Mouse (Mus musculus) myocyte (in vitro differentiated cells): ENCODE measurements around the gene Rbfox1. TPM values are rescaled to one million over a fixed set of nuclear protein-coding genes. Genes with fewer than 3 reads are reported as not detected.

ENCODE experiments used
- H3K27me3 ChIP-seq: one replicate; pipeline ENCODE4 v1.6.1; 2011; ENCODE audit not compliant: control insufficient read depth, insufficient read depth, insufficient read length
- H3K36me3 ChIP-seq: one replicate; pipeline ENCODE4 v1.6.1; 2011; ENCODE audit not compliant: control insufficient read depth, insufficient read depth
- H3K4me2 ChIP-seq: one replicate; pipeline ENCODE4 v1.6.1; 2011; ENCODE audit warnings: low read depth, control low read depth
- H3K4me3 ChIP-seq: one replicate; pipeline ENCODE4 v1.5.1; 2011; ENCODE audit warnings: mild to moderate bottlenecking, control low read depth, moderate library complexity
- H3K79me2 ChIP-seq: one replicate; pipeline ENCODE4 v1.6.1; 2011; ENCODE audit not compliant: control insufficient read depth, insufficient read depth
- H3ac ChIP-seq: one replicate; pipeline ENCODE4 v1.6.1; 2011; ENCODE audit not compliant: control insufficient read depth, insufficient read length
- CEBPB ChIP-seq: IDR thresholded peaks from 2 replicates; pipeline ENCODE4 v1.6.1; 2011; ENCODE audit warnings: mild to moderate bottlenecking, moderate library complexity; ENCODE audit not compliant: poor library complexity, insufficient read depth, severe bottlenecking
- E2F4 ChIP-seq: IDR thresholded peaks from one replicate; pipeline ENCODE4 v1.6.1; 2011; ENCODE audit warnings: mild to moderate bottlenecking, control low read depth, moderate library complexity; ENCODE audit not compliant: insufficient read depth
- MAX ChIP-seq: IDR thresholded peaks from one replicate; pipeline ENCODE4 v1.6.1; 2011; ENCODE audit warnings: low read depth, mild to moderate bottlenecking, control low read depth
- MYOD1 ChIP-seq, 3 experiments: IDR thresholded peaks; one replicate each; pipeline ENCODE4 v1.6.1; 2011; ENCODE audit warnings: control low read depth in 2 of 3, low read depth in 2 of 3, mild to moderate bottlenecking in 2 of 3, moderate library complexity in 1 of 3; ENCODE audit not compliant: insufficient read length in 2 of 3, control insufficient read depth in 1 of 3
- MYOG ChIP-seq, 3 experiments: IDR thresholded peaks; one replicate each; pipeline ENCODE4 v1.6.1; 2011; ENCODE audit warnings: control low read depth in 2 of 3, low read depth in 2 of 3, mild to moderate bottlenecking in 2 of 3; ENCODE audit not compliant: insufficient read length in 2 of 3, control insufficient read depth in 1 of 3, insufficient read depth in 1 of 3
- POLR2A ChIP-seq: IDR thresholded peaks from one replicate; pipeline ENCODE4 v1.6.1; 2011; ENCODE audit warnings: low read depth, mild to moderate bottlenecking, control low read depth, moderate library complexity; ENCODE audit not compliant: insufficient read length
- POLR2AphosphoS2 ChIP-seq: IDR thresholded peaks from one replicate; pipeline ENCODE4 v1.6.1; 2011; ENCODE audit warnings: low read depth, control low read depth; ENCODE audit not compliant: insufficient read length
- REST ChIP-seq: IDR thresholded peaks from one replicate; pipeline ENCODE4 v1.6.1; 2011; ENCODE audit warnings: mild to moderate bottlenecking, control low read depth, moderate library complexity; ENCODE audit not compliant: insufficient read depth, insufficient read length
- SRF ChIP-seq: IDR thresholded peaks from one replicate; pipeline ENCODE4 v1.6.1; 2011; ENCODE audit warnings: low read depth; ENCODE audit not compliant: control insufficient read depth, insufficient read length
- TCF12 ChIP-seq: IDR thresholded peaks from one replicate; pipeline ENCODE4 v1.6.1; 2011; ENCODE audit warnings: mild to moderate bottlenecking, control low read depth; ENCODE audit not compliant: poor library complexity, insufficient read depth, severe bottlenecking
- TCF3 ChIP-seq: IDR thresholded peaks from one replicate; pipeline ENCODE4 v1.6.1; 2011; ENCODE audit warnings: low read depth, control low read depth; ENCODE audit not compliant: insufficient read length
- USF1 ChIP-seq: IDR thresholded peaks from one replicate; pipeline ENCODE4 v1.6.1; 2011; ENCODE audit warnings: low read depth, mild to moderate bottlenecking, control low read depth, moderate library complexity
- polyA plus RNA-seq: library from polyadenylated mRNA; unstranded; fragments of >200 nt; fragmentation: generic; extraction: Trizol; gene quantifications from one replicate; pipeline ENCODE4 v1.2.1, GENCODE M21; 2012; ENCODE audit warnings: missing spikeins

The Rbfox1 gene
- polyA plus RNA-seq, 1 experiment, result 8.3 TPM

DNA sequence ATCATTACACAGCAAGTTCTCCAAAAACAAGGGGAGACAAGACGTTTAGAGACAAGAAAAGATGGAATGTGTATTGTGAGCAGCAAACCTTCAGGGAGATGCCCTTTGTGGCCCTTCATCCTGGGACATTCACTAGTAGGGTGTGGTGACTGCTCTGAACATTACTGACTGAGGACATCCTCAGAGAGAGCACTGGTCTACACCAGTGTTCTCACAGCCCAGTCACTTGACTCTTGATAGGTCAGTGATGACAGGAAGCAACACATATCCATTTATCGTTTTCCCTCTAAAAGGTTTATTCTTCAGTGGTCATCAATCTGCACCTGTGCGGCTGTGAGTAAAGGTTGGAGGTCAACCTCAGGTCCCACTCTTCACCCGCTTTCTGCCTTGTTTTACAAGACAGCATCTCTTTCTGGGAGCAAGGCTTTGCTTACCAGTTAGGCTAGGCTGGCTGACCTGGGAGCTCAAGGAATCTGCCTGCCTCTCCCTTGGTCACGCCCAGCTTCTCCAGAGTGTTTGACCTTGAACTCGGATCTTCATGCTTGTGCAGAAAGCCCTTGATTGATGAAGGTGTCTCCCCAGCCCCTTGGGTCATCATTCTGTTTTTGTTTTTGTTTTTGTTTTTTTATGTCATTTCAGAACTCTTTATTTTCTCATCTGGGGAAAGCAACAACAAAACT is 892.5 kb downstream of the Rbfox1 start:
- H3K79me2 ChIP-seq, result no peaks in the 10 kb centered on the region
- TF ChIP-seq REST, result no peak
- no peak for TF ChIP-seq USF1
- no peak for TF ChIP-seq MYOG (IDR thresholded peaks at IDR 0.05; ENCODE audit: control insufficient read depth in 1 of 3, insufficient read depth in 1 of 3, insufficient read length in 2 of 3, low read depth in 2 of 3)
- TF ChIP-seq CEBPB, result no peak
- no peak for TF ChIP-seq POLR2AphosphoS2
- TF ChIP-seq POLR2A, result no peak
- no peak for TF ChIP-seq SRF
- no peak for TF ChIP-seq TCF3
- no peak for TF ChIP-seq TCF12
- TF ChIP-seq MYOD1 (IDR thresholded peaks at IDR 0.05; ENCODE audit: control insufficient read depth in 1 of 3, insufficient read length in 2 of 3, low read depth in 2 of 3), result no peak
- no peak for TF ChIP-seq E2F4
- no peak for TF ChIP-seq MAX
- H3K4me3 ChIP-seq, result no peak overlapping the region
- no peaks in the 10 kb centered on the region for H3K27me3 ChIP-seq
- no peak overlapping the region for H3ac ChIP-seq
- H3K4me2 ChIP-seq, result no peak overlapping the region
- no peaks in the 10 kb centered on the region for H3K36me3 ChIP-seq

DNA sequence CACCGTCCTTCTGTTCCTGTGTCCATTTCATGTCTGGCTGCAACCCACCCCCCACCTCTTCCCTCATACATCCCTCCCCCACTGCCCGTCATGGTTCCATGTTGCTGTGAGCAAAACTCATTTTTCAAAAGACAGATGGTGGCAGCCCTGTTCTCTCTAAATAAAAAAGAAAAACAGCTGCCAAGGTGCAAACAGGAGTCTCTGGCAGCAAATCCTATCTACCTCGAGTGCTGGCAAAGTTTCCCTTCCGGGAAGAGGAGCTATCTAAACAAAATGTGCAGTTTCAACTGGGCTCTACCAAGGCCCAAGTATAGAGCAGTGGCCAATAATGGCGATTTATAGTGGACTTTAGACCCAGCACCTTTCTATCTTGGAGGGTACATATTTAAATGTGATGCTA is 899.0 kb downstream of the Rbfox1 start:
- H3ac ChIP-seq, result no peak overlapping the region
- H3K4me3 ChIP-seq, result no peak overlapping the region
- TF ChIP-seq TCF12 (no peak), SRF (no peak), MYOD1 (IDR thresholded peaks at IDR 0.05; ENCODE audit: control insufficient read depth in 1 of 3, insufficient read length in 2 of 3, low read depth in 2 of 3) (no peak), POLR2A (no peak), MAX (no peak), POLR2AphosphoS2 (no peak), MYOG (IDR thresholded peaks at IDR 0.05; ENCODE audit: control insufficient read depth in 1 of 3, insufficient read depth in 1 of 3, insufficient read length in 2 of 3, low read depth in 2 of 3) (no peak), TCF3 (no peak), REST (no peak), CEBPB (no peak), USF1 (no peak), E2F4 (no peak)
- H3K27me3 ChIP-seq, result no peaks in the 10 kb centered on the region
- H3K79me2 ChIP-seq, result no peaks in the 10 kb centered on the region
- no peaks in the 10 kb centered on the region for H3K36me3 ChIP-seq
- no peak overlapping the region for H3K4me2 ChIP-seq

DNA sequence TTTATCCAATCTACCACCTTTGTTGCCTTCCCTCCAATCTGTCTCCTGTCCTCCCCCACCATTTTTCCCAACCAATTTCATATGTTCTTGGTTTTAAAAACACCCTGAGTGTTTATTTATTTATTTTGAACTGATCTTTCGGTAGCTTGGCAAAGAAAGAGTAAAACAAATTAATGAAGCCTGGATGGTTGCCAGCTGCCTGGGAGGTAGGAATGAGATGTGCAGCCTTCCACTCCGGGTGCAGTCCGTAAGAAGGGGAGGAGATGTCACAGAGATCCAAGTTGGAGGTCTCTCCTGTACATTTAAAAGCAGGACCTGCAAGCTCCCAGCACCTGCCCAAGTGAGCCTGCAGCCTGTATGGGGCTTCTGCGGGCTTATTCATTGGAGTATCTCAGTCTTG is 899.9 kb downstream of the Rbfox1 start:
- no peak overlapping the region for H3K4me3 ChIP-seq
- no peaks in the 10 kb centered on the region for H3K79me2 ChIP-seq
- no peak overlapping the region for H3K4me2 ChIP-seq
- H3K36me3 ChIP-seq, result no peaks in the 10 kb centered on the region
- TF ChIP-seq POLR2A (no peak), REST (no peak), TCF12 (no peak), TCF3 (no peak), E2F4 (no peak), USF1 (no peak)
- H3ac ChIP-seq, result no peak overlapping the region
- no peaks in the 10 kb centered on the region for H3K27me3 ChIP-seq

DNA sequence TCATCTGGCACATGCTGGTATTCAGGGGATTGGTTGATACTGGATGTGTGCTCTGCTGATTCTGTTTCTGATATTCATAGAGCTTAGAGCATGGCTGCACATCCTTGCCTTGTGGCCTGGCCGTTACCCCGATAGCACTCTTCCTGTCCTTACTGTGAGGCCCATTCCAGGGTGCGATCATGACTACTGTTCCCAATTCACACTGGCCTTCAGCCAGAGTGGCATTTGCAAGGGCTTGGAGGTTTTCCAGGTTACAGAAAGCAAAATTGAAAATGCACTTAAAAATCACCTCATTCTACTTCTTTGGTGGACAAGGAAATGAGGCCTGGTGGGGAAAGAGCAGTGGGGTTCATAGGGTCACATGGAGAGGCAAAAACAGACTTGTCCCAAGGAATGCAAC is 906.1 kb downstream of the Rbfox1 start:
- no peaks in the 10 kb centered on the region for H3K36me3 ChIP-seq
- H3K4me3 ChIP-seq, result no peak overlapping the region
- H3ac ChIP-seq, result no peak overlapping the region
- no peak overlapping the region for H3K4me2 ChIP-seq
- TF ChIP-seq MYOD1 (IDR thresholded peaks at IDR 0.05; ENCODE audit: control insufficient read depth in 1 of 3, insufficient read length in 2 of 3, low read depth in 2 of 3) (no peak), TCF3 (no peak), USF1 (no peak), CEBPB (no peak), REST (no peak), TCF12 (no peak), MYOG (IDR thresholded peaks at IDR 0.05; ENCODE audit: control insufficient read depth in 1 of 3, insufficient read depth in 1 of 3, insufficient read length in 2 of 3, low read depth in 2 of 3) (no peak), POLR2AphosphoS2 (no peak), MAX (no peak), E2F4 (no peak), SRF (no peak), POLR2A (no peak)
- H3K79me2 ChIP-seq, result no peaks in the 10 kb centered on the region
- no peaks in the 10 kb centered on the region for H3K27me3 ChIP-seq

DNA sequence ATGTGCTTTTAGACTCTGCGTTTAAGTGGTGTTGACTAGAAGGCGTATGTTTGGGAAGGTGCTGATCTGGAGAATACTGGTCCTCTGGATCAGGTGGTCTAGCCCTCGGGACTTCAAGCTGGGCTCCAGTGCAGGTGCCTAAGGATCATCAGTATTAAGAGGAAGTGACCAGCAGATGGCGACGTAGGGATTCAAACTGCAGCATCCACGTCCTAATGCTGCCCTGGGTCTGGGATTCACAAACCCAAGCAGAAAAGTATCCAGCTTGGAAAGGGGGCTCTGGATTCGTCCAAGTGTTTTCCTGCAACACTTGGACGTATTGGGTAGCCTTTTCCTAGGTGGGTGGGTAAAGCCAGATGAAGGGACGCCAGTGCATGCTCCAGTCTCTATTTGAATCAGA is 906.5 kb downstream of the Rbfox1 start:
- Histone ChIP-seq H3K4me3 (no peak overlapping the region), H3K36me3 (no peaks in the 10 kb centered on the region), H3K27me3 (no peaks in the 10 kb centered on the region), H3ac (no peak overlapping the region), H3K79me2 (no peaks in the 10 kb centered on the region), H3K4me2 (no peak overlapping the region)
- TF ChIP-seq USF1, result no peak
- no peak for TF ChIP-seq SRF
- no peak for TF ChIP-seq E2F4
- no peak for TF ChIP-seq TCF3
- TF ChIP-seq MYOG (IDR thresholded peaks at IDR 0.05; ENCODE audit: control insufficient read depth in 1 of 3, insufficient read depth in 1 of 3, insufficient read length in 2 of 3, low read depth in 2 of 3), result no peak
- TF ChIP-seq CEBPB, result no peak
- TF ChIP-seq TCF12, result no peak
- no peak for TF ChIP-seq POLR2A
- TF ChIP-seq REST, result no peak
- no peak for TF ChIP-seq MYOD1 (IDR thresholded peaks at IDR 0.05; ENCODE audit: control insufficient read depth in 1 of 3, insufficient read length in 2 of 3, low read depth in 2 of 3)
- TF ChIP-seq POLR2AphosphoS2, result no peak
- TF ChIP-seq MAX, result no peak
